Mouse (Mus musculus) kidney, postnatal 10 days (tissue): Measurements from ENCODE around the gene Nxnl1.

ENCODE experiments used
- DNase-seq: peaks from one replicate; pipeline ENCODE4 v3.0.0; 2021; ENCODE audit warnings: mixed read lengths

Nxnl1 gene

GRCm38 (mm10) chr8:71579476-71579875, 13.1 kb upstream of the Nxnl1 start:
- no peak for DNase-seq

GRCm38 (mm10) chr8:71579009-71579408, 12.6 kb upstream of the Nxnl1 start:
- no peak for DNase-seq

- DNase-seq = no peak
Observed at GRCm38 (mm10) chr8:71577856-71578387, 11.5 kb upstream of the Nxnl1 start.

GRCm38 (mm10) chr8:71575020-71575419, 8.6 kb upstream of the Nxnl1 start:
- no peak for DNase-seq

GRCm38 (mm10) chr8:71574426-71574825, 8.0 kb upstream of the Nxnl1 start:
- no peak for DNase-seq

GRCm38 (mm10) chr8:71572847-71573633, 6.6 kb upstream of the Nxnl1 start:
- DNase-seq = peak; percentile 74

GRCm38 (mm10) chr8:71572077-71572476, 5.7 kb upstream of the Nxnl1 start:
- DNase-seq = no peak

- peak; percentile 98 for DNase-seq
Observed at GRCm38 (mm10) chr8:71570291-71570954, 4.0 kb upstream of the Nxnl1 start.

GRCm38 (mm10) chr8:71569366-71570290, 3.2 kb upstream of the Nxnl1 start:
- DNase-seq = peak; percentile 93

- no peak for DNase-seq
Observed at GRCm38 (mm10) chr8:71568941-71569340, 2.5 kb upstream of the Nxnl1 start.

GRCm38 (mm10) chr8:71568387-71568937, 2.1 kb upstream of the Nxnl1 start, which contains the start of gene Slc27a1:
Slc27a1 (plus strand) TSS chr8:71568882.
- peak; percentile 88 for DNase-seq

GRCm38 (mm10) chr8:71567587-71567986, 1.2 kb upstream of the Nxnl1 start:
- DNase-seq = no peak

GRCm38 (mm10) chr8:71563992-71564391, 2.4 kb downstream of the Nxnl1 start:
- no peak for DNase-seq

- DNase-seq = peak; percentile 89
Observed at GRCm38 (mm10) chr8:71562751-71563150, 3.6 kb downstream of the Nxnl1 start.

GRCm38 (mm10) chr8:71561401-71561800, 5.0 kb downstream of the Nxnl1 start:
- DNase-seq = peak; percentile 77

- DNase-seq = no peak
Observed at GRCm38 (mm10) chr8:71560765-71561164, 5.6 kb downstream of the Nxnl1 start.

- no peak for DNase-seq
Observed at GRCm38 (mm10) chr8:71560071-71560470, 6.3 kb downstream of the Nxnl1 start.

GRCm38 (mm10) chr8:71558958-71559690, 7.3 kb downstream of the Nxnl1 start:
- DNase-seq = peak; percentile 89

GRCm38 (mm10) chr8:71558071-71558957, 8.1 kb downstream of the Nxnl1 start, which contains the start of gene Tmem221:
Tmem221 (minus strand) TSS chr8:71558871.
- DNase-seq = no peak

GRCm38 (mm10) chr8:71554644-71555043, 11.8 kb downstream of the Nxnl1 start:
- no peak for DNase-seq

GRCm38 (mm10) chr8:71554001-71554400, 12.4 kb downstream of the Nxnl1 start:
- no peak for DNase-seq
